Comparison of ENCODE assay signal across 27 mouse cellular contexts in genomic region chr1:120739499-120739898, GRCm38 (mm10).
DNase-seq lines count a peak whose midpoint lies in the region; ATAC-seq and TF ChIP-seq lines count a peak whose summit lies in the region.
"Had no signal": no experiment of that assay in that cellular context is flagged by ENCODE, and none has a peak within 500 bp of the region (broad histone marks: within the 10 kb centered on the region; RNA-seq: fewer than 3 reads in every experiment).

No protein-coding gene starts in this region.

- TF ChIP-seq POLR2A in heart, adult 2 months (IDR thresholded peaks at IDR 0.05; ENCODE audit: insufficient read depth, low read depth, low read length): no peak

- peak; percentile 54 to 71 for DNase-seq in heart, adult 18-20 months
- DNase-seq in heart, adult 2 months: peak in 1 of 2 experiments; percentile 67
- DNase-seq in heart, postnatal 14 days: peak; percentile 13 to 39
- no peak for DNase-seq in left cerebral cortex, postnatal 10 days (ENCODE audit: extremely low spot score in 1 of 2, low spot score in 2 of 2)
- DNase-seq in left cerebral cortex, adult 2 months (ENCODE audit: extremely low spot score in 1 of 2, low spot score in 2 of 2): no peak
- DNase-seq: adrenal gland, adult 8-10 months; cerebellum, adult 11-12 months; cerebellum, postnatal 14 days; kidney, adult 9 months; kidney, postnatal 14 days; lung, postnatal 36 days; retina, postnatal 1 day; right cerebral cortex, postnatal 25 days; thymus, postnatal 25 days had no signal

- no peaks in the 10 kb centered on the region for H3K36me3 ChIP-seq in heart, adult 2 months (ENCODE audit: control insufficient read depth, insufficient read depth, low read length)
- no peaks in the 10 kb centered on the region for H3K36me3 ChIP-seq in heart, embryonic 13.5 days
- H3K36me3 ChIP-seq: embryonic facial prominence, embryonic 12.5 days; forebrain, embryonic 12.5 days; limb, embryonic 15.5 days; lung, embryonic 15.5 days; midbrain, embryonic 15.5 days; neural tube, embryonic 12.5 days had no signal

- no peak overlapping the region for H3K4me2 ChIP-seq in heart, embryonic 13.5 days
- H3K4me2 ChIP-seq: embryonic facial prominence, embryonic 12.5 days; forebrain, embryonic 12.5 days; limb, embryonic 15.5 days; lung, embryonic 15.5 days; midbrain, embryonic 15.5 days; neural tube, embryonic 12.5 days had no signal

- no peaks in the 10 kb centered on the region for H3K9me3 ChIP-seq in heart, embryonic 13.5 days
- H3K9me3 ChIP-seq: embryonic facial prominence, embryonic 12.5 days; forebrain, embryonic 12.5 days; limb, embryonic 15.5 days; lung, embryonic 15.5 days; midbrain, embryonic 15.5 days; neural tube, embryonic 12.5 days had no signal

- peak; percentile 90 for TF ChIP-seq EP300 in heart, adult 2 months (IDR thresholded peaks at IDR 0.05; ENCODE audit: insufficient read depth, low read depth, low read length)

- TF ChIP-seq CTCF in heart, adult 2 months (IDR thresholded peaks at IDR 0.05): no peak
- TF ChIP-seq CTCF in left cerebral cortex, adult 2 months (IDR thresholded peaks at IDR 0.05): no peak

- peak overlapping the region; percentile 54; the same call in 1 of the 2 replicates for H3K27ac ChIP-seq in heart, adult 2 months
- H3K27ac ChIP-seq in heart, embryonic 13.5 days (replicated peaks): peak overlapping the region; percentile 58
- H3K27ac ChIP-seq in left cerebral cortex, adult 2 months: no peak overlapping the region
- H3K27ac ChIP-seq: embryonic facial prominence, embryonic 12.5 days; forebrain, embryonic 12.5 days; hindbrain, postnatal 0 days; layer of hippocampus, adult 2 months; limb, embryonic 15.5 days; liver, embryonic 14.5 days; lung, embryonic 15.5 days; midbrain, embryonic 15.5 days; neural tube, embryonic 12.5 days had no signal

- intact Hi-C loops in heart, adult 2 months (cut with DNase I): no loop called here
- intact Hi-C loops in heart, postnatal 14 days (cut with DNase I): no loop called here
- intact Hi-C loops in left cerebral cortex, postnatal 10 days (cut with DNase I): no loop called here
- intact Hi-C loops in left cerebral cortex, adult 2 months (cut with DNase I): no loop called here

- no peaks in the 10 kb centered on the region for H3K27me3 ChIP-seq in heart, adult 2 months (ENCODE audit: control insufficient read depth, insufficient read depth, low read length)
- no peaks in the 10 kb centered on the region for H3K27me3 ChIP-seq in heart, embryonic 13.5 days (replicated peaks)
- H3K27me3 ChIP-seq: embryonic facial prominence, embryonic 12.5 days; forebrain, embryonic 12.5 days; lung, embryonic 15.5 days; midbrain, embryonic 15.5 days; neural tube, embryonic 12.5 days had no signal

- H3K9ac ChIP-seq in heart, adult 2 months (ENCODE audit: low read depth, low read length): no peak overlapping the region
- no peak overlapping the region for H3K9ac ChIP-seq in heart, embryonic 13.5 days
- H3K9ac ChIP-seq: embryonic facial prominence, embryonic 12.5 days; forebrain, embryonic 12.5 days; limb, embryonic 15.5 days; liver, embryonic 14.5 days; lung, embryonic 15.5 days; midbrain, embryonic 15.5 days; neural tube, embryonic 12.5 days had no signal

- H3K4me3 ChIP-seq in heart, adult 2 months: no peak overlapping the region
- no peak overlapping the region for H3K4me3 ChIP-seq in heart, embryonic 13.5 days
- H3K4me3 ChIP-seq in left cerebral cortex, adult 2 months: no peak overlapping the region
- H3K4me3 ChIP-seq: embryonic facial prominence, embryonic 12.5 days; forebrain, embryonic 12.5 days; layer of hippocampus, adult 2 months; limb, embryonic 15.5 days; lung, embryonic 15.5 days; midbrain, embryonic 15.5 days; neural tube, embryonic 12.5 days had no signal

- H3K4me1 ChIP-seq in heart, adult 2 months (ENCODE audit: control insufficient read depth, insufficient read depth, low read length): no peaks in the 10 kb centered on the region; the same call in 1 of the 2 replicates
- H3K4me1 ChIP-seq in heart, embryonic 13.5 days: peaks cover 17% of the 10 kb centered on the region
- H3K4me1 ChIP-seq: forebrain, embryonic 12.5 days; lung, embryonic 15.5 days; midbrain, embryonic 15.5 days; neural tube, embryonic 12.5 days had no signal

- ATAC-seq in heart, embryonic 13.5 days (ENCODE audit: extremely low read depth, insufficient number of reproducible peaks, low FRiP score, low TSS enrichment): peak; percentile 52; the same call in 1 of the 2 replicates
- ATAC-seq in granulocyte monocyte progenitor cell, adult 5-6 weeks (replicated peaks; ENCODE audit: poor library complexity, severe bottlenecking): no peak
- ATAC-seq: activated CD4-positive, CD25-positive, alpha-beta regulatory T cell, adult 4 months; hindbrain, postnatal 0 days; intestine, embryonic 16.5 days; midbrain, embryonic 15.5 days had no signal

- H3K79me2 ChIP-seq in heart, adult 2 months (replicated peaks; ENCODE audit: control insufficient read depth, insufficient read depth, low read length): no peaks in the 10 kb centered on the region

- 26% methylated on average over 6 of the region's 6 CpGs for WGBS in heart, adult 2 months
- 14% methylated on average over 6 of the region's 6 CpGs for WGBS in heart, embryonic 13.5 days

Comparison
In these comparisons a context has a peak if more than half of its experiments do, and no peak if none do; other contexts are left out.
1. DNase-seq: peak in heart, adult 18-20 months (2 of 2) and heart, postnatal 14 days (2 of 2); none in left cerebral cortex, postnatal 10 days (0 of 2) and left cerebral cortex, adult 2 months (0 of 2).